Mouse (Mus musculus): ENCODE results near the gene Ap5b1. TPM values are rescaled to one million over a fixed set of nuclear protein-coding genes. Genes with fewer than 3 reads are reported as not detected.
A peak's percentile ranks its signal among the peaks of the same experiment; 100 is the strongest.

Gene Ap5b1
- polyA plus RNA-seq, 1 experiment from 2014 or later, result 2.0 TPM

- no peak for ATAC-seq
- no peaks in the 10 kb centered on the region for H3K9me3 ChIP-seq
- H3K4me1 ChIP-seq (replicated peaks), result no peaks in the 10 kb centered on the region
- 80% methylated on average over 14 of the region's 14 CpGs for WGBS
- peaks cover 40% of the 10 kb centered on the region for H3K27me3 ChIP-seq
- H3K27ac ChIP-seq, result no peak overlapping the region
- no peak overlapping the region for H3K4me3 ChIP-seq (replicated peaks)
- H3K36me3 ChIP-seq, result no peaks in the 10 kb centered on the region
- no peak overlapping the region for H3K9ac ChIP-seq (replicated peaks)
- no peak overlapping the region for H3K4me2 ChIP-seq (replicated peaks)
These were observed 13.6 kb upstream of the Ap5b1 start for GRCm38 (mm10) chr19:5554212-5554611.

DNA sequence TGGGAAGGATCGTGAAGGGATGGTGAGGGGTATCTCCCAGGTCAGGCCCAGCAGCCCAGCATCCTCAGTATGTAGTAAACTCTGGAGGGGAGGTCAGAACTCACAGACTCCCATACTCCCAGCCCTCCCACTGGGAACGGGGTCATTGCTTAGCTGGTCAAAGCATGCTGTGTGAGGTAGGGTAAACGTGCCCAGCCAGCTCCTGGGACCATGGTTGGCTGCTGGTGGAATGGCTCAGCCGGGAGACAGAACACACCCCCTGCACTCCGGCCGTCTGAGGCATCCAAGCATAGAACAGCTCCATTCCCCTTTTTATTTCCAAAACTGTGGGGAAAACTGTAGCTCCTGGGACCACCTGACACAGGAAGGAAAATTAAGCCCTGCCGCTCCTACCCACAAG, 9.7 kb upstream of the Ap5b1 start:
- Histone ChIP-seq H3K27ac (no peak overlapping the region), H3K9ac (replicated peaks) (no peak overlapping the region), H3K9me3 (no peaks in the 10 kb centered on the region), H3K27me3 (peaks cover 80% of the 10 kb centered on the region), H3K36me3 (no peaks in the 10 kb centered on the region), H3K4me1 (replicated peaks) (peaks cover 17% of the 10 kb centered on the region), H3K4me3 (replicated peaks) (no peak overlapping the region), H3K4me2 (replicated peaks) (no peak overlapping the region)
- ATAC-seq, result no peak
- WGBS, result 36% methylated on average over 7 of the region's 7 CpGs

DNA sequence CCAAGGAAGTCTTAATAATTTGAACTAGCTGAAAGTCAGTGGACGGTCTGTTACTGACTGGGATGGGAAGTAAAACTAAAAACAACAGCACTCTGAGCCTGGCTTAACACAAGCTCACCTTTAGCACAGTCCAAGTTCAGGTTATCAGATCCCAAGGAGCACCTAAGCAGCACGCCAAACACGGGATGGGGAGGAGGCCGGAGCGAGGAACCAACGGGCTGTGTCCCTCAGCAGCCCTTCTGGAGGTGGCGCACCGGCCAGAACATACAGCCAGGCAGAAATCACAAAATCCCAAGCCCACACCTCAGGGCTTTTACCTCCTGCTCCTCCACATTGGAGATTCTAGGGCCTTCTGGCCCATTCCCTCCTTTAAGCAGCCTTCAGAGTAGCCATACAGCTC, 9.1 kb upstream of the Ap5b1 start:
- Histone ChIP-seq H3K27ac (no peak overlapping the region), H3K4me1 (replicated peaks) (peaks cover 17% of the 10 kb centered on the region), H3K27me3 (peaks cover 86% of the 10 kb centered on the region), H3K4me3 (replicated peaks) (no peak overlapping the region), H3K9ac (replicated peaks) (no peak overlapping the region), H3K4me2 (replicated peaks) (no peak overlapping the region), H3K36me3 (no peaks in the 10 kb centered on the region), H3K9me3 (no peaks in the 10 kb centered on the region)
- 58% methylated on average over 8 of the region's 8 CpGs for WGBS
- no peak for ATAC-seq

DNA sequence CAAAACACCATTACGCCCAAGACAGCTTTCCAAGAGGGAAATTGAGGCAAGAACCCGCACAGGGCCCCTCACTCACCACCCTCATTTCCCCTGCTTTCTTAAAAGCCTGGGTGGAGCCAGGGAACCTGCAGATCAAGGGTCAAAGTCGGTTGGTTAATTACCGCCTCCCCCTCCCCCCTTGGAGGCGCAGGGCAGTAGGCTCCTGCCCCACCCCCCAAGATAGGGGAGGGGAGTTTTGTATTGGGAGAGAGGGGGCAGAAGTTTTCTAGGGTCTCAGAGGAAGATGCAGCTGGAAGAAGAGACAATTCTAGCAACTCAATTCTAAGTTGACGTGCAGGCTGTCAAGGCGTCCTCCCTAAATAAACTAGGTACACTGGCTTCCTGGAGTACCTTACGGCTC, 8.6 kb upstream of the Ap5b1 start:
- H3K4me3 ChIP-seq (replicated peaks), result no peak overlapping the region
- no peaks in the 10 kb centered on the region for H3K9me3 ChIP-seq
- no peak overlapping the region for H3K27ac ChIP-seq
- peaks cover 17% of the 10 kb centered on the region for H3K4me1 ChIP-seq (replicated peaks)
- no peaks in the 10 kb centered on the region for H3K36me3 ChIP-seq
- ATAC-seq, result no peak
- H3K27me3 ChIP-seq, result peaks cover 90% of the 10 kb centered on the region
- 10% methylated on average over 8 of the region's 8 CpGs for WGBS
- H3K4me2 ChIP-seq (replicated peaks), result no peak overlapping the region
- no peak overlapping the region for H3K9ac ChIP-seq (replicated peaks)

GRCm38 (mm10) chr19:5559631-5560456, 8.0 kb upstream of the Ap5b1 start:
- H3K4me2 ChIP-seq (replicated peaks), result peak overlapping the region; percentile 55
- H3K4me3 ChIP-seq (replicated peaks), result peak overlapping the region; percentile 34
- no peak for ATAC-seq
- peak overlapping the region; percentile 50; the same call in 1 of the 2 replicates for H3K9ac ChIP-seq (replicated peaks)
- no peaks in the 10 kb centered on the region for H3K36me3 ChIP-seq
- no peaks in the 10 kb centered on the region for H3K9me3 ChIP-seq
- H3K4me1 ChIP-seq (replicated peaks), result peaks cover 17% of the 10 kb centered on the region
- H3K27ac ChIP-seq, result no peak overlapping the region
- WGBS, result 1% methylated on average over 69 of the region's 69 CpGs
- peaks cover 96% of the 10 kb centered on the region for H3K27me3 ChIP-seq

GRCm38 (mm10) chr19:5560457-5561041, 7.3 kb upstream of the Ap5b1 start, which contains the start of gene Ovol1:
Ovol1 (minus strand) TSS chr19:5560646.
- WGBS, result 1% methylated on average over 57 of the region's 57 CpGs
- peak within 1 kb of the TSS; percentile 50; the same call in 1 of the 2 replicates for H3K9ac ChIP-seq (replicated peaks)
- H3K27me3 ChIP-seq, result peaks cover 98% of the 10 kb centered on the region

GRCm38 (mm10) chr19:5561252-5561790, 6.5 kb upstream of the Ap5b1 start:
- Histone ChIP-seq H3K4me3 (replicated peaks) (peak overlapping the region; percentile 34), H3K9me3 (no peaks in the 10 kb centered on the region), H3K4me2 (replicated peaks) (peak overlapping the region; percentile 55), H3K27me3 (peaks cover 98% of the 10 kb centered on the region), H3K36me3 (no peaks in the 10 kb centered on the region), H3K9ac (replicated peaks) (no peak overlapping the region), H3K27ac (no peak overlapping the region), H3K4me1 (replicated peaks) (peaks cover 17% of the 10 kb centered on the region)
- ATAC-seq, result no peak
- WGBS, result 15% methylated on average over 10 of the region's 10 CpGs

More at GRCm38 (mm10) chr19:5560457-5561041, 7.3 kb upstream of the Ap5b1 start, which contains the start of gene Ovol1:
- no peak within 1 kb of the TSS for H3K27ac ChIP-seq
- no peaks in the 10 kb centered on the region for H3K9me3 ChIP-seq
- ATAC-seq, result no peak
- peaks cover 17% of the 10 kb centered on the region for H3K4me1 ChIP-seq (replicated peaks)
- no peaks in the 10 kb centered on the region for H3K36me3 ChIP-seq
- peak within 1 kb of the TSS; percentile 55 for H3K4me2 ChIP-seq (replicated peaks)
- peak within 1 kb of the TSS; percentile 34 for H3K4me3 ChIP-seq (replicated peaks)

DNA sequence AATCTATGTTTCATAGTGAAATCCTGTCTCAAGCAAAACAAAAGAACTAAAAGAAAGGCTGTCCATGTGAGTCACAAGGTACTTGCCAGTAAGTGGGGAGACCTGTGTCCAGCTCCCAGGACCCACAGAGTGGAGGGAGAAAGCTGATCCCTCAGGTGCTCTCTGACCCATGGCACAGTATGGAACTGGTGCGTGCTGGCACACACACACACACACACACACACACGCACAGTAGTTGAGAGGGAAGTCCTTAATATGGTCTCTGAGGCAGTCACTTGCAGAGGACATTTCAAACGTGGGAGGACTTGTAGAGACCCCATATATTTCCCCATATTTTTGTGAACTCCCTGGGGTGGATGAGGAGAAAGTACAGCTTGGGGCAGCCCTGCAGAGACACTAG, 5.9 kb upstream of the Ap5b1 start:
- no peaks in the 10 kb centered on the region for H3K36me3 ChIP-seq
- peaks cover 21% of the 10 kb centered on the region for H3K4me1 ChIP-seq (replicated peaks)
- no peak overlapping the region for H3K4me2 ChIP-seq (replicated peaks)
- H3K27ac ChIP-seq, result no peak overlapping the region
- H3K9me3 ChIP-seq, result no peaks in the 10 kb centered on the region
- peaks cover 98% of the 10 kb centered on the region for H3K27me3 ChIP-seq
- no peak for ATAC-seq
- 54% methylated on average over 3 of the region's 3 CpGs for WGBS
- H3K4me3 ChIP-seq (replicated peaks), result no peak overlapping the region
- no peak overlapping the region for H3K9ac ChIP-seq (replicated peaks)

DNA sequence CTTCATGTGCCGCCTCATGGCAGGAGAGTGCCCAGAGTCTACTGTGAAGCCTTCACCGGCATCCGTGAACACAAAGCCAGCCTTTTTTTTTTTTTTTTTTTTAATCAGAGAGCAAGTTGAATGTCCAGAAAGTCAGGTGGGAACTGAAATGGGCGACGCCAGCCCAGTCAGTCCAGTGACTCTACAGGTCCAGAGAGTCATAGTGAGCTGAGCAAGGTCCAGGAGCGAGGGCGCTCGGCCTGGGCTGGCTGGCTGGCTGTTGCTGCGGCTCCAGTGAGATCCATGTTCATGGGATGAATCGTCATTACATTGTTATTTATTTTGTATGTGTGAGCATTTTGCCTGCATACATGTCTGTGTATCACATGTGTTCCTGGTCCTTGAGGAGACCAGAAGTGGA, 5.0 kb upstream of the Ap5b1 start:
- Histone ChIP-seq H3K4me3 (replicated peaks) (no peak overlapping the region), H3K4me1 (replicated peaks) (peaks cover 26% of the 10 kb centered on the region), H3K36me3 (no peaks in the 10 kb centered on the region), H3K27ac (no peak overlapping the region), H3K9ac (replicated peaks) (no peak overlapping the region), H3K4me2 (replicated peaks) (no peak overlapping the region), H3K9me3 (no peaks in the 10 kb centered on the region), H3K27me3 (peaks cover 89% of the 10 kb centered on the region)
- no peak for ATAC-seq
- 90% methylated on average over 10 of the region's 10 CpGs for WGBS

DNA sequence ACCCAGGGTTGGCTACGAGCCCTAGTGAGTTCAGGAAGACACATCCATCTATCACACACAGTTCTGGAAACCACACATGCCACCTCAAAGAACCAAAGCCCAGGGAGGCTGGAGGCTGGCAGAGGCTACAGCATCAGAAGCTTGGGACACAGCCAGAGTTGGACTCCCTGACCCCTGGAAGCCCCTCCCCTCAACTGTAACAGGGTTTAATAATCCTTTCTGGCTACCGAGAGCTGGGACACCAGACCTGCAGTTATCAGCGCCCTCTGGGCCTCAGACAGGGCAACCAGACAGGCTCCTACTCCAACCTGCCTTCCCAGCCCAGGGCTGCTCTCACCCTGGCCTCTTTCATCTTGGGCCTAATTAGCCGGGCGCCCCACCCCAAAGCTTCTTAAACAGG, 1.5 kb upstream of the Ap5b1 start:
- H3K9me3 ChIP-seq, result no peaks in the 10 kb centered on the region
- no peak overlapping the region; the same call in 1 of the 2 replicates for H3K4me3 ChIP-seq (replicated peaks)
- no peak overlapping the region for H3K4me2 ChIP-seq (replicated peaks)
- ATAC-seq, result no peak
- H3K4me1 ChIP-seq (replicated peaks), result peaks cover 21% of the 10 kb centered on the region
- H3K27ac ChIP-seq, result no peak overlapping the region
- H3K27me3 ChIP-seq, result peaks cover 60% of the 10 kb centered on the region
- H3K36me3 ChIP-seq, result peaks cover 11% of the 10 kb centered on the region
- 58% methylated on average over 5 of the region's 5 CpGs for WGBS
- H3K9ac ChIP-seq (replicated peaks), result no peak overlapping the region

DNA sequence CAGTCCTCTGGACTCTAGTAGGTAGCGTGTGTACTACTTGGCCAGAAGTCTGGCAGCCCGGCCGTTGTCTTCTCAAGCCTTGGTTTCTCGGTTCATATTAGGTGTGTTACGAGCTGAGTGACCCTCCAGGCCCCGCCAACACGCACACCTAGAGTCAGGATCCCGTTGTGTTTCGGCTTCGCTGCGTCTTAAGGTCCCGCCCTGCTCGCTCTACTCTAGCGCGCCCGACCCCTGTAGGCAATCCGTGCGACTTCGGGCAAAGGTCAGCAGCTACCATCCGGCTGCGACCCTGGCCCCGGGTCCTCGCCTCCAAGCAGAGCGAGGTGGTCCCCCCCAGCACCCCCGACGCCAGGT, 668 bp upstream of the Ap5b1 start:
- WGBS, result 1% methylated on average over 25 of the region's 26 CpGs
- peaks cover 51% of the 10 kb centered on the region for H3K27me3 ChIP-seq
- ATAC-seq, result peak; percentile 38

DNA sequence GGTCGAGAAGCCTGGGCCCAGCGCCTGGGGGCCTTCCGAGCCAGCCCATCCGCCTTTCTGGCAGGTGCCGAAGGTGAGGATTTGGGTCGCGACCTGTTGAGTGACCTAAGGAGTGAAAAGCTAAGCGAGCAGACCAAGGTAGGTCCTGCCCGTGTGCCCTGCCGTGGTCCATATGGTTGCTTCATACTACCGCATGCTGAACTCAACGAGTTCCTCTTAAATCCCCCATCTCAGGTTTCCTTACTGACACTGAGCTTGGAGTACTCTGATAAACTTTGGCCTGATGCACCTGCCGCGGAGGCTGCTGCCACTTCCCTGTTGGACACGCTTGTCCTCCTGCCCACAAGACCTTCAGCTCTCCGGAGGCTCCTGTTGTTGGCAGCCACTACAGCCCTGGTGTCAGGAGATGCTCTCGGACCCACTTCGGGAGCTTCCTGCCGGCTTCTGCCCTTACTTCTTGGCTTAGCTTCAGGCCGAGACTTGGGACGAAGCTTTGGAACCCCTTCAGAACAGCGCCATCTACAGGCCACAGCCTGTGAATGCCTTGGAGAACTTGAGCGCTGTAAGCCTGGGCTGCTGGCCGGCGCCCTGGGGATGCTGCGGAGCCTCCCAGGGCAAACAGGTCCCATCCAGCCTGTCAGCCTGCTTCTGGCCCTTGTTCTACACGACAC, 780 bp downstream of the Ap5b1 start:
- ATAC-seq, result peak; percentile 34
- Histone ChIP-seq H3K4me2 (replicated peaks) (peak overlapping the region; percentile 84), H3K9me3 (no peaks in the 10 kb centered on the region), H3K9ac (replicated peaks) (peak overlapping the region; percentile 81), H3K27ac (0 out of 2 replicates have a peak overlapping the region, but pooled peaks have one; percentile 87), H3K36me3 (peaks cover 14% of the 10 kb centered on the region), H3K4me1 (replicated peaks) (peaks cover 21% of the 10 kb centered on the region), H3K27me3 (peaks cover 37% of the 10 kb centered on the region), H3K4me3 (replicated peaks) (peak overlapping the region; percentile 73)
- 8% methylated on average over 27 of the region's 27 CpGs for WGBS

More for the DNA sequence above, 668 bp upstream of the Ap5b1 start:
- Histone ChIP-seq H3K36me3 (peaks cover 14% of the 10 kb centered on the region), H3K4me1 (replicated peaks) (peaks cover 21% of the 10 kb centered on the region), H3K9me3 (no peaks in the 10 kb centered on the region), H3K27ac (peak overlapping the region; percentile 87; the same call in 1 of the 2 replicates), H3K9ac (replicated peaks) (peak overlapping the region; percentile 81), H3K4me2 (replicated peaks) (peak overlapping the region; percentile 84), H3K4me3 (replicated peaks) (peak overlapping the region; percentile 73)
